Mouse (Mus musculus): ENCODE data around the gene Ptchd1. TPM values are rescaled to one million over a fixed set of nuclear protein-coding genes. Genes with fewer than 3 reads are reported as not detected.

Ptchd1 gene
- polyA plus RNA-seq, 1 experiment from 2014 or later = 1.4 TPM

DNA sequence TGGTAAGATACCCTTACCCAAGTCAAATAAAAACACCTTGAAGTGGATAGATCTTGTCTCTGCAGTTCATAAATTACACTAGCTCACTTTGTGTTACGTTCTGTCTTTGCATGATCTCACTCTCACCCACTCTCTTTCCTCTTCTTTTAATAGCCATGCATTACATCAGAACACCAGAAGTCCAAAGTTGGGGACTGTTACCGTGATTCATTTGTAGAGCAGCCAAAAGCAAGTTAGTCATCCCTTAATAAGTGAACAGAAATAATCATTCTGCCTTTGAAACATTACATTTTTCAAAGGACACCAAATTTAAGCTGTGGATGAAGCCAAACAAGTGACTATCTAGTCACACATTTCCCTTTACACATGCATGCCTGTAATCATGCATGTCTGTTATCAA is 31.1 kb downstream of the Ptchd1 start:
- 82% methylated on average over 2 of the region's 2 CpGs for WGBS
- no peak for ATAC-seq (ENCODE audit: low FRiP score)

GRCm38 (mm10) chrX:155591490-155591889 is 32.1 kb downstream of the Ptchd1 start:
- no peaks in the 10 kb centered on the region for H3K4me1 ChIP-seq
- no peak for ATAC-seq (ENCODE audit: low FRiP score)
- H3K4me2 ChIP-seq = no peak overlapping the region
- no peaks in the 10 kb centered on the region for H3K9me3 ChIP-seq
- no peak overlapping the region for H3K4me3 ChIP-seq (replicated peaks)
- H3K27me3 ChIP-seq = no peaks in the 10 kb centered on the region
- no peak overlapping the region for H3K27ac ChIP-seq
- WGBS = 75% methylated on average over 3 of the region's 3 CpGs
- no peak overlapping the region for H3K9ac ChIP-seq
- no peaks in the 10 kb centered on the region for H3K36me3 ChIP-seq (replicated peaks)

More for the DNA sequence above, 31.1 kb downstream of the Ptchd1 start:
- no peaks in the 10 kb centered on the region for H3K4me1 ChIP-seq
- H3K27me3 ChIP-seq = no peaks in the 10 kb centered on the region
- no peak overlapping the region for H3K9ac ChIP-seq
- no peak overlapping the region for H3K27ac ChIP-seq
- H3K9me3 ChIP-seq = no peaks in the 10 kb centered on the region
- H3K4me2 ChIP-seq = no peak overlapping the region
- no peak overlapping the region for H3K4me3 ChIP-seq (replicated peaks)
- H3K36me3 ChIP-seq (replicated peaks) = no peaks in the 10 kb centered on the region

DNA sequence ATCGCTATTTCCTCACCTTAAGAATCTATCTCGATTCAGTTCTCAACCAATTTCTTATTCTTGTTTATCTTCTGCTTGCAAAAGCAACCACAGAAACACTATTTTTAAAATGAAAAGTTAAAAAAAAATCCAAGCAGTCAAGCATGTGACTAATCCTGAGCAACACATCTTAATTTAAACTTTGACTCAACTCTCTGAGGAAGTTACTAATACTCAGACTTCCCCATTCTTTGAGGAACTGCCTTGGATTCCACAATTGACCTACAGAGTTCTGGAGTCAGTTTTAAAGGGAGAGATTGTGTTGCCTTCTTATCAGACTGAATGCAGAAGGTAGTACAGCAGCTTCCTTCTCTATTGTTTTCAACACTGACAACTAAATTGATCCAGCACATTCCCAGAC is 39.0 kb downstream of the Ptchd1 start:
- Histone ChIP-seq H3K36me3 (replicated peaks) (no peaks in the 10 kb centered on the region), H3K4me1 (no peaks in the 10 kb centered on the region), H3K27ac (no peak overlapping the region), H3K9me3 (no peaks in the 10 kb centered on the region), H3K9ac (no peak overlapping the region), H3K4me3 (replicated peaks) (no peak overlapping the region), H3K4me2 (no peak overlapping the region), H3K27me3 (no peaks in the 10 kb centered on the region)
- no peak for ATAC-seq (ENCODE audit: low FRiP score)
- 94% methylated on average over 2 of the region's 2 CpGs for WGBS

DNA sequence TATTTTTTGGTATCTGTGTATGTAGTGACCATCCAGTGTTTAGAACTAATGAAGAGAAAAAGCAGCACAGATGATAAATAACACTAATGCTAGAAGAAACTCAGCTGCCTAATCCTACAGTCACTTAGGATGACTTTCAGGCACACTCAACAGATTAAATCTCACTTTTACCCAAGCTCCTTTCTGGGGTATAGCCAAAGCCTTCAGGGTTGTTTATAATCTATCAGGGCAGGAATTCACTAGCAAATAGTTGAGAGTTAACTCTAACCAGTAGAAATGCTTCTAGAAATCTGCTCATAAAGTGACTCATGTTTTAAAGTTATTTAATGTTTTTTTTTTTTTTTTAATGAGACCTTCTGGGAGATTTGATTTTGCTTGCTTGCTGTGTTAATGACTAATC is 43.8 kb downstream of the Ptchd1 start:
- no peaks in the 10 kb centered on the region for H3K9me3 ChIP-seq
- H3K4me1 ChIP-seq = no peaks in the 10 kb centered on the region
- no peak overlapping the region for H3K27ac ChIP-seq
- no peaks in the 10 kb centered on the region for H3K36me3 ChIP-seq (replicated peaks)
- ATAC-seq (ENCODE audit: low FRiP score) = no peak
- no peak overlapping the region for H3K9ac ChIP-seq
- H3K4me3 ChIP-seq (replicated peaks) = no peak overlapping the region
- no peak overlapping the region for H3K4me2 ChIP-seq
- H3K27me3 ChIP-seq = no peaks in the 10 kb centered on the region

DNA sequence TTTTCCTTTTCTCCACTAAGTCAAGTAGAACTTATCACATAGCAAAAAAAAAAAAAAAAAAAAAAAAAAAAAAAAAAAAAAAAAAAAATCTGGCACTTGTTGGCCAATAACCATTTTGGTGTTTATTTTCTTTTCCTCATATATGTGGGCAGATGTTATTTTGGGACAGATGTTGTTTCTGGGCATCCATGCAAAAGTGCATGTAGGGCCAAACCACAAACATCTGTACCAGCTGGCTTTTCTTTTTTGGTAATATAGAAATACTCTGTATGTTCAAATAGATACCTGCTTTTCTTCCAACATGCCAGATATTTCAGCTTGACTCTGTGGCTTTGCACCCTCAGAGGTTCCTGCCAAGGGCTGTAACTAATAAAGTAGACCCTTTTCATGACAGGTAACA is 51.2 kb downstream of the Ptchd1 start:
- H3K36me3 ChIP-seq (replicated peaks) = no peaks in the 10 kb centered on the region
- no peaks in the 10 kb centered on the region for H3K9me3 ChIP-seq
- H3K4me2 ChIP-seq = no peak overlapping the region
- H3K27me3 ChIP-seq = no peaks in the 10 kb centered on the region
- H3K9ac ChIP-seq = no peak overlapping the region
- no peak overlapping the region for H3K4me3 ChIP-seq (replicated peaks)
- no peak overlapping the region for H3K27ac ChIP-seq
- no peak for ATAC-seq (ENCODE audit: low FRiP score)
- no peaks in the 10 kb centered on the region for H3K4me1 ChIP-seq

DNA sequence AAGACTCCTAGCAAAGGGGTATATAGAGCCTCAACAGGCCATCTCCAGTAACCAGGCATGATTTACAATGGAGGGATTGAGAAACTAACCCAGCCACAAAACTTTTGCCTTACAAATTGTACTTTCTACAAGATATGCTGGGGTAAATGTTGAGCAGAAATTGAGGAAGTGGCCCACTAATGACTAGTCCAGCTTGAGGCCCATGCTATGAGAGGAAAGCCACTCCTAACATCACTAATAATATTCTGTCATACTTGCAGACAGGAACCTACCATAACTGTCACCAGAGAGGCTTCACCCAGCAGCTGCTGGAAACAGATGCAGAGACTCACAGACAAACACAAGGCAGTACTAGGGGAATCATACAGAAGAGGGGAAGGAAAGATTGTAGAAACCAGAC is 79.8 kb downstream of the Ptchd1 start:
- no peaks in the 10 kb centered on the region for H3K4me1 ChIP-seq
- no peaks in the 10 kb centered on the region for H3K36me3 ChIP-seq (replicated peaks)
- no peak overlapping the region for H3K27ac ChIP-seq
- no peaks in the 10 kb centered on the region for H3K9me3 ChIP-seq
- ATAC-seq (ENCODE audit: low FRiP score) = no peak
- H3K4me3 ChIP-seq (replicated peaks) = no peak overlapping the region
- no peak overlapping the region for H3K4me2 ChIP-seq
- H3K27me3 ChIP-seq = no peaks in the 10 kb centered on the region
- no peak overlapping the region for H3K9ac ChIP-seq

Other genes with a start within 250 kb of the Ptchd1 start
- gene Gm15155, start 927 bp upstream of the Ptchd1 start, polyA plus RNA-seq (2016; fragmentation: Nextera tagmentation; extraction: Ambion mirVana) = not detected in 2 replicates

Data from forebrain, embryonic 12.5 days (tissue).